Mouse (Mus musculus) retina, postnatal 1 day (tissue): ENCODE data around the gene Cdk5rap1.

ENCODE experiments used
- DNase-seq: peaks from one replicate; pipeline ENCODE4 v3.0.0-alpha.2; 2012

Gene Cdk5rap1

DNA sequence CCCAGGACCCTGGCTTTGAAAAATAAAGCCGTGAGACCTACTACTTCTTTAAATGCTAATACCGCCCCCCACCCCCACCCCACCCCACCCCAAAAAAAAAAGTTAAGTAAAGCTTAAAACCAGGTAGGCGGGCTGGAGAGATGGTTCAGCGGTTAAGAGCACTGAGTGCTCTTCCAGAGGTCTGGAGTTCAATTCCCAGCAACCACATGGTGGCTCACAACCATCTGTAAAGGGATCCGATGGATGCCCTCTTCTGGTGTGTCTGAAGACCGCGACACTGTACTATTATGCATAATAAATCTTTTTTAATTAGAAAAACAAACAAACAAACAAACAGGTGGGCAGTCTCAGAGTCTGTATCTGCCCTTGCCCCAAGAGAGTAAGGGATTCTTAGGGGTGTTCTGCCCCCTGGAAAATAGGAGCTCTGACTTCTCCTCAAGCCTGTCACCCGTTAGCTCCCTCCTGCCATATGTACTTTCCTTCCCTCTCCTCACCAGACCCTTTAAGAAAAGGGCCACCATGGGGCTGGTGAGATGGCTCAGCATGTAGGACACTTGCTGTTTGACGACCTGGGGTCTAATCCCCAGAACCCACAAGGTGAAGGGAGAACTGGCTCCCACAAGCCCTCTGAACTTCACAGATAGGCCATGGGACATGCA is at the start of gene Cdk5rap1:
Gene Cdk5rap1 (minus strand): TSS at position 169 of the 659 bp plus-strand sequence.
- no peak for DNase-seq

DNA sequence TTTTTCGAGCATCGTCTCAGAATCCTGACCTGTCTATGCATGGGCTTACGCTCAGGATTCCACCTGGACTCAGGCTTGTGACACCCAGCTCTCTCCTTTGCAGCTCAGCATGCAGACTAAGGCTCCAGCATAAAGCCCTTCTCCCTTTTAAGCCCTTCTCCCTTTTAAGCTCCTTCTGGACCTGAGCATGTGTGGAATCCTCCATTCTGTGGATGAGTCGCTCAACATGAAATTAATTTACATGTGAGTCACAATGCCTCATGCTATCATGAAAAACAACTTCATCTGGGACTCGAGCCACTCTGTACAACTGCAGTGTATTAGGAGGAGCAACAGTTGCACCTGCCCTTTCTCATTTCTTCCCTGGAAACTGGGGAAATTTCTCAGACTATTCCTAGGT is 49.4 kb upstream of the Cdk5rap1 start:
- DNase-seq = peak; percentile 61

DNA sequence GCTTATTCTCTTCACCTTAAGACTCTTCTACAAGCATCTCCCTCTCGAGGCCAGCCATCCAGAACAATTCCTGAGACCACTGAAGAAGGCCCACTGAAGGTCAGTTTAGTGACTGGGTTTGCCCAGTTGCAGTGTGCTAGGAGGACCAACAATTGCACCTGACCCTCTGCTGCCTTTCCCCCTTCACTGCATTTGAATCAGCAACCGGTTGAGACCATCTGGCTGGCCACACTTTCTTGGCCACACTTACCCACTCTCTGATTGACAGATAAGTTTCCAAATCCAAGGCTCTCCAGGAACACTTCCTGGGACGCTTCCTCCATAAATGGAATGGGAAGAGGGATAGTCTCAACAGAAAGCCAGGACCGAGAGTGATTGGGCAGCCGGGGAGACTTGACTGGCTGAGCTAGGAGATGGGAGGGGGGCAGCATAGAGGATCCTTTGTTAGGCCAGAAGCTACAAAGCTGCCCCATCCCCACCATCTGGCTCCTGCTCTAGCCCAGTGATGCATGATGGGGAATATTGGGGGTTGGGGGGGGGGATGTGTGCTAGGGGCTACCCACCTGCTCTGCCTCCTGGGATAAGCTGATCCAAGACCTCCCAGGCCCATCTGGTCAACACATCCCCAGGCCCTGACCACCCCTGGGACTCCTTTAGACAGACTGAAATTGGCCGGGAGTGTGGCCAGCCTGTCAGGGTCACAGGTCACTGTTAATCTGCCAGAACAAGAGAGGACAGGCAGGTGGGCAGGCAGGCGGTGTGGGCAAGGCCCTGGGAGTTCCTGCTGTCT is 48.3 kb upstream of the Cdk5rap1 start:
- peak; percentile 97 for DNase-seq

DNA sequence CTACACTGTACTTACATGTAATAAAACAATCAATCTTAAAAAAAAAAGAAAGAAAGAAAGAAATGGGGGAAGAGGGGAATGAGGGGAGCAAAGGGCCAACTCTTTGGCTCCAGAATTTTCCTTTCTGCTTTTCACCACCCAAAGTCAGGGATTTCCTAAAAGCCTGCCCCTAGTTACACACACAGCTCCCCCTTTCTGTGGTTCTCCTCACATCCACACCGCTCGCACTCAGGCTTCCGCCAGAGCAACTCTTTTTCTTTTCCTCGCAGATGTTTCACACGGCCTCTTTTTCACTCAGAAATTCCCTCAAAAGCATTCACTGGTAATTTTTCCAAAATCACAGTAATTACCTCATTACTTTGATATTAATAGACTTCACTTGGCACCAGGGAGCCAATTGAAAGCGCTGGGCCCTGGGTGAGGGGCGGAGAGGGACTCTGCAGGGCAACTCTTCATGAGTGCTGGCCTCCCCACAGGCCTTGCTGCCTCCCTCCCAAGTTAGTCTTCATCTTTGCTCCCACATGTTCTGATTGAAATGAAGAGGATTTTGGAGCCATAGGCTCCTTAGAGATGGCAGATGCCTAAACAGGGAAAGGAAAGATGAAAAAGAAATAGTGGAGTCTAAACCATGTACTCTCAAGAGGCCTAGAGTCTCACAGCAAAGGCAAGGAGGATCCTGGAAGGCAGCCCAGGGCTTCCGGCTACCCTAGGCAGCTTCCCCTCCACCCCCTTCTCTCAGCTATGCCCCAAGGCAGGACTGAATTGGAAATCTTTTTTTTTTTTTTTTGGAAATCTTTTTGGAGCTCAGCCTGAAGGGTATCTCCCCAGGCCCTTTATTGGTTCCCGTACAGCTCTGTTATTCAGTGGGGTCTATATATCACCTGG is 47.1 kb upstream of the Cdk5rap1 start:
- no peak for DNase-seq

DNA sequence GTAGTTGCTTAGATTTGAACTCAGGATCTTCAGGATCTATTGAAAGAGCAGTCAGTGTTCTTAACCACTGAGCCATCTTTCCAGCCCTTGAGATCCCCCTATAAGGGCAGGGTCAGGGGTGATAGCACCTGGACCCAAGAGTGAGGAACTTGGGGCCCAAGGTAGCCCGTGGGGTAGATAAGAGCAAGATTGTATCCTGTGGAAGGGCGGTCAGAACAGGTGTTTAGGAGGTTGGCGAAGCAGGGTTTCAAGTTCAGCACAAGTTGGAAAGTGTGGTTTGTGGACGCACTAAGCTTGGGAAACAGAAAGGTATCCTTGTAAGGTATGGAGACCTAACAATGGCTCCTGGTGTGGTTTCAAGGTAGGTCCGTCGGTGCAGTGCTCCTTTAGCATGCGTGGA is 45.2 kb upstream of the Cdk5rap1 start:
- DNase-seq = no peak

DNA sequence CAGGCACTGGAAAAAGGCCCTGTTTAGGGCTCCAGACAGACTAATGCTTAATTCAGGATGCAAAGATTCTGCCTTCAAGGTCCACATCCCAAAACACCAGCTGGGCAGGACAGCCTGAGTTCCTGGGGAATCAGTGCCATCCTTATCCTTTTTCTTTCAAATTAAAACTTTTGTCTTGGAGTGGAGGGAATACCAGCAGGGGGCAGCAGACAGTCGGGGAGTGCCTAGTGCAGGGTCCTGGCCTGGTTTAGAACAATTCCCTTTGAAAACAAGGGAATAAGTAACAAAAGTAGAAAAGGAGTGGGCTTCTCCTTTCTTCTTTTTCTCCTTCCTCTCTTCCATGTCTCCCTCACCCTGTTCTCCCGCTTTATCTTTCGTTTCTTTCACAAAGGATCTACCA is 44.3 kb upstream of the Cdk5rap1 start:
- peak; percentile 81 for DNase-seq

DNA sequence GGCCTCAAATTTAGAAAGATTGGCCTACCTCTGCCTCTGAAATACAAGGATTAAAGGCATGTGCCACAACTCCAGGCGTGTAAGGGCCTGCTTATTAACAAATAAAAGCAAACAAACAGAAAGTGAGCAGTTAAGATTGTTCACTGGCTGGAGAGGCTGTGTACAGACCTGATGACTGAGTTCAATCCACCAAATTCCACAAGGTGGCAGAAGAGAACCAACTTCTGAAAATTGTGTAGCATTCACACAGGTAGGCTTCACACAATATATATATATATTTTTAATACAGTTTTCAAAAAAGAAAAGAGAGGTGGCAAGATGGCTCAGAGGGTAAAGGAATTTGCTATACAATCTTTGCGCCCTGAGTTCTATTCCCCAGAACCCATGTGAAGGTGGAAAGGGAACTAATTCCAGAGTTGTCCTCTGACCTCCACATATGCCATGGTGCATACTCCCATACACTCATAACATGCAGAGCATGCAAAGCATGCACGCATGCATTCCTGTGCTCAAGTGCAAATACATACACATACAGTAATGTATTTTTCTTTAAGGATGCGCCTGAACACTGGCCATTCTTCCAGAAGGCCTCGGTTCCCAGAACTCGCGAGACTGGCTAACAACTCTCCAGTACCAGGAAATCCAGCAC is 39.3 kb upstream of the Cdk5rap1 start:
- DNase-seq = peak; percentile 74

DNA sequence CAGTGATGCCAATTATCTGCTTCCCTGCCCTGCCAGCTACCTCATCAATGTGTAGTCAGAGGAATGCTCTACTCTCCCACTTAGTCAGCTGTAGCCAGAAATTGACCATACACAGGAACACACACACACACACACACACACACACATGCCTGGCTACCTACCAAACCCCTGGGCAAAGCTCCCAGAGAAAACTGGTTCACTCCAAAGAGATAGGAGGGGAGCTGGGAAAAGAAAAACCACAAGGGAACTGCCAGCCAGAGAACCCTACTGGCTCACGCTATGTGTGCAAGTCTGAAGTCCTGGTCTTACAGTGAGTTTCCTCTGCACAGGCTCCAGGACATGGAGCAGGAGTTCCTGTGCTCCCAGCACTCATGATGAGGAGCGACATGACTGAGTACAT is 37.5 kb upstream of the Cdk5rap1 start:
- DNase-seq = no peak

DNA sequence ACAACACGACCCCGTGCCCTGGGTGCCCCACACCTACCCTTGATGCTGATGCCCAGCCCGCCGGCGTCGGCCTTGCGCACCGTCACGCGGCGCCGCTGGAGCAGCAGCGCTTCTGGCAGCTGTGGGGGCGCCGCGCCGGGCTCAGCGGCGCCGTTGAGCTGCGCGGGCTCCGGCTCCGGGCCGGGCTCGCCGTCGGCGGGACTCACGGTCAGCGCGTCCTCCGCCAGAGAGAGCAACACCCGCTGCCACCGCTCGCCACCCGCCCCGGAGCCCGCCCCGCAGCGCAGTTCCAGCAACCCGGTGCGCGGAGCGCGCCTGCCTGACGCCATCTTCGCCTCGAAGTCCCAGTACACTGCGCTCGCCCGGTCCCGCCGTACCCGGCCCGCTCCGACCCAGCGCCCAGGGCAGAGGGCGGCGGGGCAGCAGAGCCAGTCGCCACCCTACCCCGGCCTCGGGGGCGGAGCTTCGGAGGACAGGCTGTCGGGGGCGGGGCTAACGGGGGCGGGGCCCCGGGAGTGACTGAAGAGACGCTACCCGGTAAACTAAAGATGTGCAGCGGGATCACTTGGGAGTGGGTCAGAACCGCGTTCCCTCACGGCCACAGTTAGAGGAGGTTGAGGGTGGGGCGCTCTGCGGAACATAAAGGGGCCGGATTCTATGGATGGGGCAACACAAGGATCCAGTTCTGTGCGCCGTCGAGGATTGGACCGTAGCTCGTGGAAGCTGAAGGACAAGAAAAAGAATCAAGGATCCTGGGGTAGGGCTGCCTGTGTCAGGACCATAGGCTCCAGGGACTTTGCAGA is 35.0 kb upstream of the Cdk5rap1 start, which contains the start of gene Snta1:
Gene Snta1 (minus strand): TSS at position 457 of the 803 bp plus-strand sequence.
- DNase-seq = peak; percentile 89

DNA sequence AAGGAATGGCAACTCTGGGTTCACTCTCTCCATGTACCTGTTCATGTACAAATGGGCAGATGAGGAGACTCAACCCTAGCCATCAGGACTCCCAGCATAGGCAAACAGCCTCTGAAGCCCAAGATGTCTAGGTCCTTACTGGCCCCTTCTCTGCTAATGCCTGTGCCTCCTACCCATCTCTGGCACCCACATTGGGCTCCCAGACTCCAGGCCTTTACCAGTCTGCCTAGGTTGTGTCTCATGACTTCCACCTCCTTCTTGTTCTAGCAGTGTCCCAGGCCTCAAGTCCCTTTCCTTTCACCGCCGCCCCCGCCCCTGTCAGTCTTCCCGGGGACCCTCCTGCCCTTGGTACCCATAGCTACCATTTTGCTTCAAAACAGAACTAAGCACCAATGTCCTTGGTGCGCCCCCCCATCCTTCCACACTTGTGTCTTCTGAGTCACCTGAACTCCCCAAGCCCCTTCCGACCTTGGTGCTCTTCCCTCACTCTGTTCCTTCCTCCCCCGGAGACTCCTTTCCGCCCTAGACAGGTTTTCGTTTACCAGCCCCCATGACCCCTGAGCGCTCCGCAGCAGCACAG is 34.3 kb upstream of the Cdk5rap1 start:
- DNase-seq = no peak

DNA sequence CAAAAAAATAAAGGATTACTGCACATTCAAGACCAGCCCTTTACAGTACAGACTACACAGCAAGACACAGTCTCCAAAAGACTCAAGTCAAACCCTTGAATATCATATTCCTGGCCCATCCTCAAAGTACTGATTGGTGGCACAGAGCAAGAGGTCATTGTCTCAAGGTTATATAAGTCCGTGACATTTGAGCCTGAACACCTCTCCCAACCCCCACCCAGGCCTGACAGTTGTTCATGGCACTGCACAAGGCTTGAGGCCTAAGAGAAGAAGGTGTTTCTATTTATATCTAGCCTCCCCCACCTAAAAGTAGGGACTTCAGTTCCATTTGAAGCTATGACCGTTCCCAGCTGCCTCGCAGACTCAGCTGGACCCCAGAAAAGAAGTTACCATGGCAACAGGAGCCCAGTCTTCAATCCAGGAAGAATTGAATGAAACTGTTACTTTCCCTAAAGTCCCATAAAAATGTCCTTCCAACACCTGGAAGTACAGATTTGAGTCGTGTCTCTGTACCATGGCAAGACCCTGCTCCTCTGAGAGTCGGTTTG is 32.7 kb upstream of the Cdk5rap1 start:
- DNase-seq = no peak

DNA sequence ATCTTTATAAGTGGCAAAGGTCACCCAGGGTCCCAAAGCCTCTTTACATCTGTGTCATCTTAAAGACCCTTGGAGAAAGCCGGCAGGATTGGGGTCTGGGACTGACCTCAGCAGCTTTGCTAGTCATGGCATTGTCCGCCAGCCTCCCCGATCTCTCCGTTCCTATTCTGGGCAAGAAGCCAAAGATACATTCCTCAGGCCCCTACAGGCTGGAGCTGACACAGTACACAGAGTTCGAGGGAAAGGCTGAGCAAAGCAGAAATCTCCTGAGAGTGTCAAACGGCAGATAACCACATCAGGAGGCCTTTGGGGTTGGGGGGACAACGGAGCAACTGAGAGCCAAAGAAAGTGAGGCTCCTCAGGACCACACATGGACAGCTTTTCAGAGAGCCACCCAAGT is 30.0 kb upstream of the Cdk5rap1 start:
- DNase-seq = peak; percentile 88

DNA sequence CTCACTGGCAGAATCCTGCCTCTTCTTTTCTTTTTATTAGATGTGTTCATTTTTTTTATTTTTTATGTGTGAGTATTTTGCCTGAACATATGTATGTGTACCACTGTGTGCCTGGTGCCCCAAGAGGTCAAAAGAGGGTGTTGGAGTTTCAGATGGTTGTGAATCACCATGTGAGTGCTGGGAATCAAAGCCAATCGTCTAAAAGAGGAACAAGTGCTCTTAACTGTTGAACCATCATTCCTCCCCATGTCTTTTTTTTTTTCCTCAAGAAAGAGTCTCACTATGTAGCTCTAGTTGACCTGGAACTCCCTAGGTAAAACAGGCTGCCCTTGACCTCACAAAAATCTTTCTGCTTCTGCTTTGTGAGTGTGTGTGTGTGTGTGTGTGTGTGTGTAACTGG is 29.2 kb upstream of the Cdk5rap1 start:
- DNase-seq = no peak

DNA sequence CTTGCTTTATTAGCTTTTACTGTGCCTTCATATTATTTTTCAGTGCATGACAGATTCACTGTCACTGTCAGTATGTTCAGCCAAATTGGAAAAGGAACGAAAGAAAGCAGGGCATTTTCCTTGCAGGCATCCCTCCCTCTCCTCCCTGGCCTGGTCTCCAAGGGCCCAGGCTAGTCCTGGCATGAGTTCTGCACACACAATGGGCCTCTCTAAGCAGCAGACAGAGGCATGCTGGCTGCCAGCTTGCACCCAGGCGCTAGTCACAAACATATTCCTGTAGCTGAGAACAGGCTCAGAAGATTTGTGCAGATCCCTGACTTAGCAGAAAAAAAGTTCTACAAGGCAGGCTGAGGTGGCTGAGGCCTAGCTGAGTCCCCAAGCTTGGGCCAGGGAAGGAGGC is 26.5 kb upstream of the Cdk5rap1 start:
- no peak for DNase-seq

DNA sequence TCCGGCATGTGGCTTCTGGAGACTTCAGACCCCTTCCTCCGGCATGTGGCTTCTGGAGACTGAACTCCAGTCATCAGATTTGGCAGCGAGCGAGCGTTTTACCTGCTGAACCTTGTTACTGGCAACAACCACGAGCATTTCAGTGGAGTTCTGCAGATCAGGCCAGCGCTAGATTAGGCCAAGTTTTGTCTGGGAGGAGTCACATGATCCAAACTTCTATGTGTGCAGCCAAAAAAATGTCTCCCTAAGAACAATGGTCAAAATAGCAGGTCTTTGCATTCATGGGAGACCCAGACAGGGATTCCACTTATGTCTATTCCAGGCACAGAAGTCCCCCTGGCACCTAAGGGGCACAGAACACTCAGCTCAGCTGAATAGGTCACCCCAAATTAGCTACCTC is 25.5 kb upstream of the Cdk5rap1 start:
- no peak for DNase-seq

DNA sequence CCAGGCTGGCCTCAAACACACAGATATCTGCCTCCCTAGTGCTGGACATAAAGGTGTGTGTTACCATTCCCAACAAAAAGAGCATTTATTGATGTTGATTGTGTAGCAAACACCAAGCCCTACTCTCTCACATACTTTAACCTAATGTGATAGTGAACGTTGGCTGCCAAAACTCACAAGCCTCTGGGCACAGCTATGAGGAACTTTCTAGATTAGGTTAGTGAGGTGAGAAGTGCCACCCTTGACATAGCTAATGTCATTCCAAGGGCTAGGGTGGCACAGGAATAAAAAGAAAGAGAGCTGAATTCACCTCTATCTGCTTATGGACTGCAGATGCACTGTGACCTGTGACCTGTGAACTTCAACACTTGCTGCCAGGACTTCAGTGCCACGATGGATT is 23.7 kb upstream of the Cdk5rap1 start:
- DNase-seq = no peak

DNA sequence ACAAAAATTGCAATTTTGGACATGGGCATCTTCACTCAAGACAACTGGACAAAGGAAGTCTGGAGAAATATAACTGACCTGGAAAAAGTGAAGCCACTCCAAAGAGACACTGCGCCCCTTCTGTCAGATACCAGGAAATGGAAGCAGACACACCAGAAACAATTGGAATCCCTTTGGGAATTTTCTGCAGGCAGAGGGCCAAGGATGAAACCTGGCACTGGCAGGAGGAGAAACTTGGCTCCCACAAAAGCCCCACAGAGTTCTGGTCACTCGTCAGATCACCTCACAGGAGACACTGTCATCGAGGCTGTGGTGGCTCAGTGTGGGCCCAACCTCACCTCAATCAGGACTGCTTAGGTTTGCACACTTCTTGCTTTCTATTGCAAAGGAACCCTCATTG is 21.8 kb upstream of the Cdk5rap1 start:
- DNase-seq = no peak

DNA sequence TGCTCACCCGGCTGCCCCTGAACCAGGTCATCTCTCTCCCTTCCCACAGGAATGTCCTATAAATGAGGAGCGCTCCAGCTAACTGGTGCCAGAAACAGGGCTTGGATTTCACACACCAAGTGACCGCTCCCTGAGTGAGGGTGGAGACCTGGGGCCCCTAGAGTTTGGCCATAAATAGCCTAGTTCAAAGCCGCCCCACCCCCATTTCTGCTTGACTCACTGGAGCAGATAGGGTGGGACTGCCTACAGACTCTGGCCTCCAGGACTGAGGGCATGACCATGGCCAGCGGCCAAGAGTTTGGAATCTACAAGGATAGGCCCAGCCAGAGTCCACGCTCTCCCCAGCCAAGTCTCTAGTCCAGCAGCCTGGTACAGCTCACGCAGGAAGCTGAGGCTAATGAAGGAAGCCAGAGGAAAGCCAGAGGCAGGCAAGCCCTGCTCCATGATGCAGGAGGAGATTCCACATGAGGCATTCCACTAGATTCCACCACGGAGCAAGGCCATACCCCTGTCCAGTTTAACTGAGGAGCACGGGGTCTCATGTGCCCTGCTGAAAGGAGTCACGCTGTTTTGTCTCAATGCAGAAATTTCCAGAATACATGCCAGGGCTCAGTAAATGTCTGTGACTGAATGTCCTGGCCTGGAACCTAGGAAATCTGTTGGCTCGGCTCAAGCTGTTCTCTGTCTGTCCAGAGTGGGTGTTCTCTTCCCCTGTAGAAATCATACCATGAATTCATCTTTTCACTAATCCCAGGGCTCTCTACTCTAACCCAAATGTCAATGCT is 17.6 kb upstream of the Cdk5rap1 start:
- peak; percentile 9 for DNase-seq

DNA sequence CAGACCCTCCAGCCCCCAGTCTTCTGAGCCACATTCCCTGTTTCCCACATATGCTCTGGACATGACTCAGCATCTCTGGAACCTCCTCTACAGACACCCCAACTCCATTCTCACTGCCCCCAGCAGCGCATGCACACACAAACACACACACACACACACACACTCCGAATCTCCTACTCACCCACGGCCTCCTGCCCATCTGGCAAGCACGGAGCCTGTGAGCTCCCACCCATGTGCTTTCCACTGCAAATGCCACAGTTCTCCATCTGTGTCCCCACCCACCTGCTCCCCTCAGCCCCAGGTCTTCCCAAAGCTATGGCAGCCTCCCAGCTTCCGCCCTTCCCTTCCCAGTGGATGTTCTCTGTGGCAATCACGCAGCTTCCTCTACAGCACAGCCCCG is 6.3 kb upstream of the Cdk5rap1 start:
- no peak for DNase-seq

DNA sequence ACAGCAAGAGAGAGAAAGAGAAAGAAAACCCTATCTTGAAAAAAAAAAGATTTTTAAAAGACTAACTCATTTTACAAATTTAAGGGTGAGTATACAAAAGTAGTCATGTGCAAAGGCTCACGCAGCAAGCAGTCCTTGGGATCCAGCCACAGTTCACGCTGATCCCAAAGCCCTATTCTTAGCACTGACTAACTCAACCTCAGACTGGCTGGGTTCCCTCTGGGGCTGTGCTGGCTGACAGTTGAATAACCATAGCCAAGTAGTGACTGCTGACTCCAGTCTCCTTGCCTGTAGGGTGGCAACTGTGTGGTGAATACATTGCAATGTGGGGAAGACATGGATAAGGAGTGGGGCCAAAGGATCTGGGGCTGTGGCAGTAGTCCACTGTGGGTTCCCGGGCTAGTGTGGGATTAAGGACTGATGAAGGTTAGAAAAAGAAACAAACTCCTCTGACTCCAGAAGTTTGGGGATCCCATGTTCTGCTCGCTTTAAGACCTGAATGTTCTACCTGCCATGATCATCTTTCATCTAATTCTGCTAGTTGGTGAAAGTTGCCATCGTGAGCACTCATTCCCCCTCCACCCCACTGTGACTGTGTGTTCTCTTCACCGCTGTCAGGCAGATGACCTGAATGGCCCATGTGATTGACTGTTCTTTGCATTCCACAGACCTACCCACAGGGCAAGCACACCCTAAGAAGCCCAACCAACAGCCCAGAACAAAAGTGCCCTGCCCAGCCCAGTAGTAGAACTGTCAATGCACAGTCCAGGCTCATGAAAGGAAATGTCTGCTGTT is 2.2 kb upstream of the Cdk5rap1 start:
- DNase-seq = no peak
